12 mouse cellular contexts compared by ENCODE assay signal in the genomic region with DNA sequence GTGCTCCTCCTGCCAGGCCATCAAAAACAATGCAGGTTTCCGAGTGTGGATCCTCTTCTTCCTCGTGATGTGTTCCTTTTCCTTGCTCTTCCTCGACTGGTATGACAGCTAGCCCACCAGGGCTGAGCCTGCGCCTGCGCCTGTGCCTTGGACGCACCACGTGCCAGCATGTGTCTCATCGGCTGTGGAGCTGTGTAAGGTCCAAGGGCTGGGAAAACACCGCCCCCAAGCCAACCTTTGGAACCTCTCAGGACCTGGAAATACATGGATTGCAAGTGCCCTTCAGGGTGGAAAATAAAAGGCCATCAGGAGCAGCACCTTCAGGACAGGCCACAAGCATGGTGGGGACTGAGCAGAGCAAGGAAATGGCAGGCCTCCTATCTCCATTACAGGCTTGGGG. TPM values are rescaled to one million over a fixed set of nuclear protein-coding genes. Genes with fewer than 3 reads are reported as not detected.
A peak's percentile ranks its signal among the peaks of the same experiment; 100 is the strongest.
DNase-seq lines count a peak whose midpoint lies in the region; ATAC-seq and TF ChIP-seq lines count a peak whose summit lies in the region.
"Had no signal": no experiment of that assay in that cellular context is flagged by ENCODE, and none has a peak within 500 bp of the region (broad histone marks: within the 10 kb centered on the region; RNA-seq: fewer than 3 reads in every experiment).

No protein-coding gene starts in this region.

- H3K27me3 ChIP-seq in hindbrain, embryonic 14.5 days (ENCODE audit: control insufficient read depth, insufficient read depth, low read length): no peaks in the 10 kb centered on the region
- no peaks in the 10 kb centered on the region for H3K27me3 ChIP-seq in hindbrain, embryonic 11.5 days (ENCODE audit: control insufficient read depth, insufficient read depth, low read length)
- no peaks in the 10 kb centered on the region for H3K27me3 ChIP-seq in hindbrain, embryonic 16.5 days (replicated peaks; ENCODE audit: control insufficient read depth, insufficient read depth, low read length)
- H3K27me3 ChIP-seq in intestine, postnatal 0 days (replicated peaks; ENCODE audit: control insufficient read depth, insufficient read depth, low read length): no peaks in the 10 kb centered on the region
- H3K27me3 ChIP-seq: embryonic facial prominence, embryonic 13.5 days; liver, embryonic 13.5 days had no signal

- intact Hi-C loops in gastrocnemius, postnatal 36 days (cut with DNase I): no loop called here

- H3K4me3 ChIP-seq in hindbrain, embryonic 14.5 days (replicated peaks; ENCODE audit: low read length): no peak overlapping the region
- H3K4me3 ChIP-seq in hindbrain, embryonic 11.5 days (ENCODE audit: low read depth, low read length): no peak overlapping the region
- H3K4me3 ChIP-seq in hindbrain, embryonic 16.5 days (ENCODE audit: low read length): no peak overlapping the region
- H3K4me3 ChIP-seq in intestine, postnatal 0 days (ENCODE audit: low read depth, low read length): no peak overlapping the region
- H3K4me3 ChIP-seq: embryonic facial prominence, embryonic 13.5 days; liver, embryonic 13.5 days had no signal

- ATAC-seq in hindbrain, embryonic 14.5 days (ENCODE audit: low FRiP score): peak; percentile 22; the same call in 1 of the 2 replicates
- no peak for ATAC-seq in hindbrain, embryonic 11.5 days (ENCODE audit: low FRiP score)
- ATAC-seq in hindbrain, embryonic 16.5 days: 0 out of 2 replicates have a peak, but pooled peaks have one; percentile 32
- ATAC-seq in intestine, postnatal 0 days: peak; percentile 75
- no peak for ATAC-seq in inflammation-experienced regulatory T-cells, adult 6 months

- no peak overlapping the region for H3K27ac ChIP-seq in hindbrain, embryonic 14.5 days
- no peak overlapping the region for H3K27ac ChIP-seq in hindbrain, embryonic 11.5 days (ENCODE audit: low read depth, low read length)
- no peak overlapping the region for H3K27ac ChIP-seq in hindbrain, embryonic 16.5 days (ENCODE audit: low read depth, low read length)
- no peak overlapping the region; the same call in 1 of the 2 replicates for H3K27ac ChIP-seq in intestine, postnatal 0 days (ENCODE audit: low read depth, low read length)
- H3K27ac ChIP-seq: embryonic facial prominence, embryonic 13.5 days; liver, embryonic 13.5 days had no signal

- no peak for DNase-seq in hindbrain, embryonic 14.5 days (ENCODE audit: low spot score)
- no peak for DNase-seq in hindbrain, embryonic 11.5 days (ENCODE audit: low spot score)
- DNase-seq in kidney, postnatal 14 days: peak; percentile 42
- DNase-seq in gastrocnemius, adult 18-20 months (ENCODE audit: low spot score): no peak
- DNase-seq in gastrocnemius, postnatal 36 days: no peak
- DNase-seq: gastrocnemius, postnatal 10 days; heart, postnatal 10 days; liver, embryonic 13.5 days had no signal

- no peak overlapping the region for H3K9ac ChIP-seq in hindbrain, embryonic 14.5 days
- H3K9ac ChIP-seq in hindbrain, embryonic 11.5 days (ENCODE audit: low read depth, low read length): no peak overlapping the region
- no peak overlapping the region for H3K9ac ChIP-seq in hindbrain, embryonic 16.5 days (ENCODE audit: low read depth, low read length)
- H3K9ac ChIP-seq in intestine, postnatal 0 days (ENCODE audit: low read depth, low read length): no peak overlapping the region
- H3K9ac ChIP-seq: embryonic facial prominence, embryonic 13.5 days; liver, embryonic 13.5 days had no signal

- TF ChIP-seq CTCF in intestine, postnatal 0 days (IDR thresholded peaks at IDR 0.05; ENCODE audit: low read depth): no peak

- H3K9me3 ChIP-seq in hindbrain, embryonic 14.5 days (ENCODE audit: control insufficient read depth, low read length): no peaks in the 10 kb centered on the region
- no peaks in the 10 kb centered on the region for H3K9me3 ChIP-seq in hindbrain, embryonic 11.5 days (ENCODE audit: control insufficient read depth, low read length)
- no peaks in the 10 kb centered on the region for H3K9me3 ChIP-seq in hindbrain, embryonic 16.5 days (ENCODE audit: control insufficient read depth, low read length)
- H3K9me3 ChIP-seq in intestine, postnatal 0 days (ENCODE audit: control insufficient read depth): no peaks in the 10 kb centered on the region
- H3K9me3 ChIP-seq: embryonic facial prominence, embryonic 13.5 days; liver, embryonic 13.5 days had no signal

- no peak overlapping the region for H3K4me2 ChIP-seq in hindbrain, embryonic 14.5 days (replicated peaks)
- no peak overlapping the region for H3K4me2 ChIP-seq in hindbrain, embryonic 11.5 days (replicated peaks; ENCODE audit: low read depth, low read length)
- no peak overlapping the region for H3K4me2 ChIP-seq in hindbrain, embryonic 16.5 days (ENCODE audit: low read length)
- H3K4me2 ChIP-seq in intestine, postnatal 0 days (replicated peaks; ENCODE audit: low read depth): no peak overlapping the region
- H3K4me2 ChIP-seq: embryonic facial prominence, embryonic 13.5 days; liver, embryonic 13.5 days had no signal

- 93% methylated on average over 9 of the region's 9 CpGs for WGBS in hindbrain, embryonic 14.5 days
- WGBS in hindbrain, embryonic 11.5 days: 94% methylated on average over 9 of the region's 9 CpGs
- 96% methylated on average over 9 of the region's 9 CpGs for WGBS in hindbrain, embryonic 16.5 days
- whole genome bisulfite sequencing in intestine, postnatal 0 days: 85% methylated on average over 9 of the region's 9 CpGs

- peaks cover 68% of the 10 kb centered on the region for H3K36me3 ChIP-seq in hindbrain, embryonic 14.5 days (replicated peaks; ENCODE audit: control insufficient read depth, insufficient read depth)
- H3K36me3 ChIP-seq in hindbrain, embryonic 11.5 days (ENCODE audit: control insufficient read depth, insufficient read depth, low read length): peaks cover 12% of the 10 kb centered on the region
- peaks cover 44% of the 10 kb centered on the region for H3K36me3 ChIP-seq in hindbrain, embryonic 16.5 days (ENCODE audit: control insufficient read depth, insufficient read depth, low read length)
- H3K36me3 ChIP-seq in intestine, postnatal 0 days (ENCODE audit: control insufficient read depth, insufficient read depth): peaks cover 9% of the 10 kb centered on the region
- H3K36me3 ChIP-seq: liver, embryonic 13.5 days had no signal

- H3K4me1 ChIP-seq in hindbrain, embryonic 14.5 days (replicated peaks; ENCODE audit: control insufficient read depth, insufficient read depth, low read length): no peaks in the 10 kb centered on the region
- no peaks in the 10 kb centered on the region for H3K4me1 ChIP-seq in hindbrain, embryonic 11.5 days (replicated peaks; ENCODE audit: control insufficient read depth, insufficient read depth, low read length)
- H3K4me1 ChIP-seq in hindbrain, embryonic 16.5 days (ENCODE audit: control insufficient read depth, insufficient read depth, low read depth, low read length): no peaks in the 10 kb centered on the region
- no peaks in the 10 kb centered on the region for H3K4me1 ChIP-seq in intestine, postnatal 0 days (replicated peaks; ENCODE audit: control insufficient read depth, insufficient read depth, low read length)
- H3K4me1 ChIP-seq: embryonic facial prominence, embryonic 13.5 days had no signal

RNA-seq across cellular contexts. Expression of a gene that starts 23.5 kb away (rescaled TPM):
- 311 and 362 TPM in 2 replicates for polyA plus RNA-seq in hindbrain, embryonic 14.5 days (2014; fragmentation: Nextera tagmentation; extraction: Ambion mirVana)
- 88.7 and 109 TPM in 2 replicates for polyA plus RNA-seq in hindbrain, embryonic 11.5 days (2014; fragmentation: Nextera tagmentation; extraction: Ambion mirVana)
- polyA plus RNA-seq in hindbrain, embryonic 16.5 days (2015; fragmentation: Nextera tagmentation; extraction: Ambion mirVana): 1,495 and 1,654 TPM in 2 replicates
- polyA plus RNA-seq in intestine, postnatal 0 days (2015; fragmentation: Nextera tagmentation; extraction: Ambion mirVana): 25.0 and 28.7 TPM in 2 replicates
- under 1 TPM; 0.34 to 0.98 (median 0.55) TPM for polyA plus RNA-seq in inflammation-experienced regulatory T-cells, adult 6 months (2017; shearing (Covaris generic))
- total RNA-seq in gastrocnemius, adult 18-20 months (2021): 1 to 10 TPM; 1.2 to 2.1 TPM
- total RNA-seq in gastrocnemius, postnatal 36 days (2021): 1 to 10 TPM; 2.7 to 2.9 TPM

Comparison
In these comparisons a context has a peak if more than half of its experiments do, and no peak if none do; other contexts are left out.
1. ATAC-seq: peak in hindbrain, embryonic 14.5 days (single experiment), hindbrain, embryonic 16.5 days (single experiment) and intestine, postnatal 0 days (single experiment); none in hindbrain, embryonic 11.5 days (single experiment) and inflammation-experienced regulatory T-cells, adult 6 months (single experiment).
2. RNA of a gene that starts 23.5 kb away (polyA plus RNA-seq): 1,495 to 1,654 TPM in hindbrain, embryonic 16.5 days, 311 to 362 TPM in hindbrain, embryonic 14.5 days, 88.7 to 109 TPM in hindbrain, embryonic 11.5 days and 25.0 to 28.7 TPM in intestine, postnatal 0 days; 0.34 to 0.98 TPM in inflammation-experienced regulatory T-cells, adult 6 months; every median in the first group is over 10 times any median in the second.